Mouse (Mus musculus) ovary, postnatal 36 days (tissue): ENCODE data around the gene Fam208a.

Source experiments
- DNase-seq: peaks from one replicate; pipeline ENCODE4 v3.0.0; 2022; ENCODE audit warnings: low spot score, mixed read lengths

Fam208a gene

GRCm38 (mm10) chr14:27420816-27421215 is 7.8 kb upstream of the Fam208a start:
- no peak for DNase-seq

GRCm38 (mm10) chr14:27422301-27422700 is 6.3 kb upstream of the Fam208a start:
- no peak for DNase-seq

GRCm38 (mm10) chr14:27428973-27429711 is 508 bp downstream of the Fam208a start:
- peak; percentile 84 for DNase-seq

GRCm38 (mm10) chr14:27430280-27430679 is 1.6 kb downstream of the Fam208a start:
- no peak for DNase-seq

GRCm38 (mm10) chr14:27432064-27432463 is 3.4 kb downstream of the Fam208a start:
- no peak for DNase-seq

- DNase-seq, result no peak
Observed at GRCm38 (mm10) chr14:27436116-27436515, 7.5 kb downstream of the Fam208a start.

- no peak for DNase-seq
Observed at GRCm38 (mm10) chr14:27436826-27437225, 8.2 kb downstream of the Fam208a start.

- no peak for DNase-seq
Observed at GRCm38 (mm10) chr14:27440921-27441320, 12.3 kb downstream of the Fam208a start.

GRCm38 (mm10) chr14:27444851-27445281 is 16.2 kb downstream of the Fam208a start:
- no peak for DNase-seq

- DNase-seq, result no peak
Observed at GRCm38 (mm10) chr14:27446963-27447362, 18.3 kb downstream of the Fam208a start.

- DNase-seq, result no peak
Observed at GRCm38 (mm10) chr14:27491399-27491798, 62.8 kb downstream of the Fam208a start.

- no peak for DNase-seq
Observed at GRCm38 (mm10) chr14:27493516-27493915, 64.9 kb downstream of the Fam208a start.

- DNase-seq, result no peak
Observed at GRCm38 (mm10) chr14:27501096-27501495, 72.5 kb downstream of the Fam208a start.

GRCm38 (mm10) chr14:27507894-27508643 is 79.4 kb downstream of the Fam208a start, which contains the start of gene Ccdc66:
TSS of gene Ccdc66 (minus strand) at chr14:27508460.
- DNase-seq, result peak; percentile 99

GRCm38 (mm10) chr14:27508644-27509301 is 80.1 kb downstream of the Fam208a start:
- no peak for DNase-seq

GRCm38 (mm10) chr14:27524541-27524940 is 95.9 kb downstream of the Fam208a start:
- no peak for DNase-seq
